Mouse (Mus musculus): ENCODE measurements around the gene Ppp1r27.

- TF ChIP-seq CTCF (conservative IDR thresholded peaks at IDR 0.05; ENCODE audit: low read length) (peak; percentile 48), POU5F1 (IDR thresholded peaks at IDR 0.05; ENCODE audit: borderline replicate concordance, low read length) (no peak), NANOG (IDR thresholded peaks at IDR 0.05; ENCODE audit: borderline replicate concordance, low read length) (no peak)
Observed at GRCm38 (mm10) chr11:120577211-120578023, 26.5 kb upstream of the Ppp1r27 start.

Measured in E14TG2a.4 (cell line).